Mouse (Mus musculus) stomach, postnatal 0 days (tissue): ENCODE data around the gene Sptbn4. TPM values are rescaled to one million over a fixed set of nuclear protein-coding genes. Genes with fewer than 3 reads are reported as not detected.

ENCODE experiments used
- ATAC-seq: fragments of 200-750 bp; cut with Nextera tagmentation; 2 replicates; pipeline ENCODE4 v1.8.0; 2017; ENCODE audit not compliant: low FRiP score, low TSS enrichment
- DNase-seq: peaks from one replicate; pipeline ENCODE4 v3.0.0-alpha.2; 2016; ENCODE audit warnings: low spot score
- H3K27ac ChIP-seq: fragments of 300-500 bp; sonication (generic); replicated peaks from 2 replicates; pipeline ENCODE4 v1.5.1; 2014; ENCODE audit warnings: mild to moderate bottlenecking, control low read depth
- H3K27me3 ChIP-seq: fragments of 300-500 bp; sonication (generic); 2 replicates; pipeline ENCODE4 v1.6.1; 2014; ENCODE audit warnings: low read length; ENCODE audit not compliant: control insufficient read depth, insufficient read depth
- H3K36me3 ChIP-seq: fragments of 300-500 bp; sonication (generic); 2 replicates; pipeline ENCODE4 v1.6.1; 2014; ENCODE audit warnings: low read length, mixed read lengths; ENCODE audit not compliant: control insufficient read depth, insufficient read depth
- H3K4me1 ChIP-seq: fragments of 300-500 bp; sonication (generic); replicated peaks from 2 replicates; pipeline ENCODE4 v1.6.1; 2014; ENCODE audit warnings: antibody characterized with exemption; ENCODE audit not compliant: control insufficient read depth, insufficient read depth
- H3K4me2 ChIP-seq: fragments of 300-500 bp; sonication (generic); replicated peaks from 2 replicates; pipeline ENCODE4 v1.6.1; 2014; ENCODE audit warnings: low read depth, mild to moderate bottlenecking, control low read depth, moderate library complexity
- H3K4me3 ChIP-seq: fragments of 300-500 bp; sonication (generic); 2 replicates; pipeline ENCODE4 v1.5.1; 2014; ENCODE audit warnings: low read depth, low read length, control low read depth
- H3K9ac ChIP-seq: fragments of 300-500 bp; sonication (generic); 2 replicates; pipeline ENCODE4 v1.6.1; 2014; ENCODE audit warnings: mild to moderate bottlenecking, low read length, control low read depth, mixed read lengths
- H3K9me3 ChIP-seq: fragments of 300-500 bp; sonication (generic); 2 replicates; pipeline ENCODE4 v1.6.1; 2016; ENCODE audit warnings: low read length; ENCODE audit not compliant: control insufficient read depth
- CTCF ChIP-seq: IDR thresholded peaks from 2 replicates; pipeline ENCODE4 v1.5.1; 2016; ENCODE audit warnings: antibody characterized with exemption, low read depth, mild to moderate bottlenecking, moderate library complexity
- EP300 ChIP-seq: optimal IDR thresholded peaks from 2 replicates; pipeline ENCODE3; 2016; ENCODE audit warnings: antibody characterized with exemption
- WGBS: fragments of 180-500 bp; shearing (Covaris S2); extraction: QIAGEN DNeasy Blood & Tissue Kit; methylation state at CpG from one replicate; pipeline ENCODE4 v1.1.7; 2014; 5-methylcytosine and 5-hydroxymethylcytosine counted together
- polyA plus RNA-seq: library from polyadenylated mRNA; unstranded; fragments of >200 nt; fragmentation: Nextera tagmentation; extraction: Ambion mirVana; gene quantifications from 2 replicates; pipeline ENCODE4 v1.2.1, GENCODE M21; 2015

Gene Sptbn4
- polyA plus RNA-seq, 1 experiment from 2014 or later = 0.24 TPM

DNA sequence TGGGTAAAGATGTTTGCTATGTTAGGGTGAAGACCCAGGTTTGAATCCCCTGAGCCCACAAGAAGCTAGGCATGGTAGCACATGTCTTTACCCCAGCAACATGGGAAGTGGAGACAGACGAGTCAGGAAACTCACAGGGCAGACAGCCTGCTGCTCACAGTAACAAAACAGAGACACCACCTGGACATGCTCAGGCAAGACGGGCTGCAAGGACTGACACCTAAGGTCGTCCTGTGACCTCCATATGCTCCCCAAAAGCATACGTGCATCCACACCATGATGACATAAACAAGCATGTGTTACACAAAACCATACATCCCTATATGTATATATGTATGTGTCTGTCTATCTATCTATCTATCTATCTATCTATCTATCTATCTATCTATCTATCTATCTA is 65.9 kb downstream of the Sptbn4 start:
- TF ChIP-seq EP300 (no peak), CTCF (no peak)
- Histone ChIP-seq H3K27ac (no peak overlapping the region), H3K36me3 (no peaks in the 10 kb centered on the region), H3K4me3 (no peak overlapping the region), H3K4me2 (no peak overlapping the region), H3K9ac (no peak overlapping the region), H3K27me3 (no peaks in the 10 kb centered on the region), H3K4me1 (no peaks in the 10 kb centered on the region), H3K9me3 (no peaks in the 10 kb centered on the region)
- WGBS = 39% methylated on average over 4 of the region's 4 CpGs
- ATAC-seq (no peak), DNase-seq (no peak)

DNA sequence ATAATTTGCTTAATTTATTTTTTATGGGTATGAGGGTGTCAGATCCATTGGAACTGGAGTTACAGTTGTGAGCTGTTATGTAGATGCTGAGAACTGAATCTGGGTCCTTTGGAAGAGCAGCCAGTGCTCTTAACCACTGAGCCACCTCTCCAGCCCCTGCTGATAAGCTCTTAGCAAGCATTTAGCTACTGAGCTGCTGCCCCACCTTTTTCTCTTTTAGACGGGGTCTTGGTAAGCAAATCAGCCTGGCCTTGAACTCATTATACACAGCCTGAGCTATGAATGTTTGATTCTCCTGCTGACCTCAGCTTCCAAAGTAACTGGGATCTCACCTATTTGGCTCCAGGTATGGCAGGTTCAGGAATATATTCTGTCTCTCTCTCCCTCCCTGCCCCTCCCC is 66.5 kb downstream of the Sptbn4 start:
- TF ChIP-seq CTCF (no peak), EP300 (no peak)
- ATAC-seq (no peak), DNase-seq (no peak)
- H3K9me3 ChIP-seq = no peaks in the 10 kb centered on the region
- no peak overlapping the region for H3K9ac ChIP-seq
- no peaks in the 10 kb centered on the region for H3K27me3 ChIP-seq
- no peak overlapping the region for H3K27ac ChIP-seq
- no peaks in the 10 kb centered on the region for H3K4me1 ChIP-seq
- H3K4me3 ChIP-seq = no peak overlapping the region
- no peak overlapping the region for H3K4me2 ChIP-seq
- H3K36me3 ChIP-seq = no peaks in the 10 kb centered on the region
- WGBS = 41% methylated on average over 1 of the region's 1 CpGs

DNA sequence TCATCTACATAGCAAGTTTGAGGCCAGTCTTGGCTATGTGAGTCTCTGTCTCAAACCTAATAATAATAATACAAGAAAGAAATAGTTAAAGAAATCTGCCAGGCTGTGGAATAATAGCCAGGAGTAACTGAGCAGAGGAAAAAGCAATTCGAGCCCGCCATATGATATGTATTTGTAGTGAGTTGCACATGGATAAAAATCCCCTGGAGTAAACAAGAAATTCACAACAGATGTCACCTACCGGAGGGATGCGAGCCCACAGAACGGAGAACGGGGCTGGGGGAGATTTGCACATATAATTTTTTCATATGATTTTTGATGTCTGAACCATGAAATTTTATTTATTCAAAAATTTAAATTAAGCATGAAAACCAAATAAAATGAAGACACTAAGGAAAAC is 67.7 kb downstream of the Sptbn4 start:
- ATAC-seq = no peak
- TF ChIP-seq EP300 = no peak
- no peak for TF ChIP-seq CTCF
- 85% methylated on average over 6 of the region's 6 CpGs for WGBS
- no peaks in the 10 kb centered on the region for H3K9me3 ChIP-seq
- H3K9ac ChIP-seq = no peak overlapping the region
- H3K4me1 ChIP-seq = no peaks in the 10 kb centered on the region
- DNase-seq = no peak
- no peaks in the 10 kb centered on the region for H3K36me3 ChIP-seq
- no peak overlapping the region for H3K4me3 ChIP-seq
- no peak overlapping the region for H3K27ac ChIP-seq
- H3K4me2 ChIP-seq = no peak overlapping the region
- no peaks in the 10 kb centered on the region for H3K27me3 ChIP-seq

DNA sequence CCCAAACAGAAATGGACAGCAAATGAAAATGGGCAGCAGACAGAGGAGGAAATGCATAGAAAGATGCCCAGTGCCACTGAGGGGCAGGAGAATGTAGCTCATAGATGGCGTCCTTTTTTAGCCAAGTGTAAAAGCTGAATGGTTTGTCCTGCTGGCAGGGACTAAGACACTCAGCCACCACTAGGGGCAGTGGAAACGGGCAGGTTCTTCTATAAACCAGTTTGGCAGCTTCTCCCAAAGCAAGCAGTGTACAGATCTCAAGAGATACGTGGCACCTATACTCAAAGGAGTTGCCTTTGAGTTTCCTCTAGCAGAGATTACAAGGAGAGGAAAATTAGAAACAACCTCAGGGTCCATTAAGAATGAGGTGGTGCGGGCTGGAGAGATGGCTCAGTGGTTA is 69.1 kb downstream of the Sptbn4 start:
- Histone ChIP-seq H3K9ac (no peak overlapping the region), H3K36me3 (no peaks in the 10 kb centered on the region), H3K4me3 (no peak overlapping the region), H3K27ac (no peak overlapping the region), H3K9me3 (no peaks in the 10 kb centered on the region), H3K27me3 (no peaks in the 10 kb centered on the region), H3K4me2 (no peak overlapping the region), H3K4me1 (no peaks in the 10 kb centered on the region)
- no peak for TF ChIP-seq EP300
- peak; percentile 81 for TF ChIP-seq CTCF
- ATAC-seq (peak; percentile 93), DNase-seq (peak; percentile 80)
- WGBS = 11% methylated on average over 4 of the region's 4 CpGs

DNA sequence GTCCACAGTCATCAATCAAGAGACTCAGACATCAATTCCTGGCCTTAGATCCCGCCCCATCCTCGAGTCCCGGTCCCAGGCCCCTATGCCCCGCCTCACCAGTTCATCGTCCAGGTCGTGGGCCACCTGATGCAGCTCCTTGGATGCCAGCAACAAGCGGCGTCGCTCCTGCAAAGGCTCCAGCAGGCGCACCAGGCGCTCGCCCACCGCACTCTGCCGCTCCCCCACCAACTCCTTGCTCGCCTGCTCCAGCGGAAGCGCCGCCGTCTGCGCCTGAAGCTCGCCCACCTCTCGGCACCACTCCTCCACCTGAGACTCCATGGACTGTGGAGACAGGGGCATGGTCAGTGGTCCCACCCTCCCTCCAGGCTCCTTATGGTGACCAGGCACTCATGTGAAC is 72.2 kb downstream of the Sptbn4 start:
- no peak overlapping the region; the same call in 1 of the 2 replicates for H3K4me3 ChIP-seq
- no peak overlapping the region for H3K9ac ChIP-seq
- no peaks in the 10 kb centered on the region for H3K4me1 ChIP-seq
- H3K4me2 ChIP-seq = no peak overlapping the region
- WGBS = under 1% methylated on average over 21 of the region's 22 CpGs
- H3K36me3 ChIP-seq = no peaks in the 10 kb centered on the region
- TF ChIP-seq CTCF (no peak), EP300 (no peak)
- DNase-seq (no peak), ATAC-seq (no peak)
- H3K27ac ChIP-seq = no peak overlapping the region
- no peaks in the 10 kb centered on the region for H3K9me3 ChIP-seq
- H3K27me3 ChIP-seq = peaks cover 11% of the 10 kb centered on the region; the same call in 1 of the 2 replicates

DNA sequence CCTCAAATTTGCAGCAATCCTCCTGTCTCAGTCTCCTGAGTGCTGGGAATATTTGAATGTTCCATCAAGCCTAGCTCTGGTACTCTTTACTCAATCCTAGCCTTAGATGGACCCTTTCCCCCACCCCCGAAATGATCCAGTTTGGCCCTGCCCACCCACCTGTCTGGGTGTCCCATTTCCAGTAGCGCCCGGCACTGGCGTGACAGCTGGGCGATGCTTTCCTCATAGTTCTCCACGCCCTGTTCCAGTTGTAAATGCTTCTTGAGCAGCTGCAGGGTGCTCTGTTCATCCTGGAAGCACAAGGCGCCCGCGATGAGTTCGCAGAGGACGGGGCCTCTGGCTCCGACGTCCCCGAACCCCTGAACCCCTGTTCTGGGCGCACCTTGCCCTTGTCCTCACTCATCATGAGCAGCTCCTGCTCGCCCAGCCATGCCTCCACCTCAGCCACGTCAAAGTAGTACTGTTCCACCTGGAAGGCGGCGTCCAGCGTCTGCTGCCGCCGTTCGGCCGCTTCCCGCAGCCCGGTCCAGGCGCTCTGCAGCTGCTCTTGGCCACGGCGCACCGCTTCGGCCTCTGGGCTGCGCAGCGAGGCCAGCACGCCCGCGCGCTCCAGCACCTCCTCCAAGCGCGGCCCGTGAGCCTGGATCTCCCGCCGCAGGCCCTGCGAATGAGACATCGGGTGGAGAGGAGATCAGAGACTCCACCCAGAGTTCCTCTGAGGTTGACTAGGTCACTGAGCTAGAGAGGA is 75.6 kb downstream of the Sptbn4 start:
- Histone ChIP-seq H3K9me3 (no peaks in the 10 kb centered on the region), H3K4me3 (peak overlapping the region; percentile 20), H3K4me1 (no peaks in the 10 kb centered on the region), H3K36me3 (no peaks in the 10 kb centered on the region), H3K4me2 (peak overlapping the region; percentile 44), H3K27me3 (peaks cover 20% of the 10 kb centered on the region; the same call in 1 of the 2 replicates), H3K9ac (peak overlapping the region; percentile 31; the same call in 1 of the 2 replicates), H3K27ac (no peak overlapping the region)
- no peak for TF ChIP-seq EP300
- no peak; the same call in 1 of the 2 replicates for TF ChIP-seq CTCF
- WGBS = 6% methylated on average over 44 of the region's 44 CpGs
- ATAC-seq (0 out of 2 replicates have a peak, but pooled peaks have one; percentile 34), DNase-seq (peak; percentile 26)
